ENCODE assay signal across 24 mouse cellular contexts in the genomic region with DNA sequence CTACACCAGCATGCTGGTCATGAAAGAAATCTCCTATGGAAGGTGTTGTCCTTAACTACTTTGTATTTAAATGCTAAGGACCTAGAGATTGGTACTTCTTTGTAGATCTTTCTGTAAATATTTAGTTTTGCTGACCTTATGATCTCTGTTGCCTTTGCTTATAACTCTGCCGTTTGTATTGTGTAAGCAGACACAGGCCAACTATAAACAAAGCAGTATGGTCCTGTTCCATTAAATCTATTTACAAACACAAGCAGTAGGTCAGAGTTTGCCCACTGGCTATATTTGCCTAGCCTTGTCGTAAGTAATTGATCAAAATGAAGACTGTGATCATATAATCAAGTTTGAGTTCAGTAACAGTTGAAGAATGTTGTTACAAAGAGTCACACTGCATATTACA.
"Had no signal": no experiment of that assay in that cellular context is flagged by ENCODE, and none has a peak within 500 bp of the region (broad histone marks: within the 10 kb centered on the region; RNA-seq: fewer than 3 reads in every experiment).

No protein-coding gene starts in this region.

- H3K9me3 ChIP-seq: heart, embryonic 10.5 days; heart, embryonic 12.5 days; hindbrain, embryonic 10.5 days; hindbrain, embryonic 12.5 days; intestine, embryonic 15.5 days had no signal

- H3K9ac ChIP-seq: heart, embryonic 12.5 days; hindbrain, embryonic 12.5 days; hindbrain, embryonic 14.5 days; intestine, embryonic 15.5 days had no signal

- H3K36me3 ChIP-seq: heart, embryonic 10.5 days; heart, embryonic 12.5 days; hindbrain, embryonic 10.5 days; intestine, embryonic 15.5 days had no signal

- DNase-seq: gastrocnemius, adult 2 months; gastrocnemius, postnatal 10 days; gastrocnemius, postnatal 25 days; heart, adult 18-20 months; heart, postnatal 10 days; heart, postnatal 4 days; kidney, adult 18-20 months; kidney, adult 8-10 months; kidney, postnatal 10 days; kidney, postnatal 25 days; kidney, postnatal 4 days; layer of hippocampus, postnatal 36 days; left cerebral cortex, postnatal 4 days had no signal

- H3K4me2 ChIP-seq: heart, embryonic 12.5 days; hindbrain, embryonic 12.5 days; hindbrain, embryonic 14.5 days; intestine, embryonic 15.5 days had no signal

- ATAC-seq: forebrain, embryonic 16.5 days; hindbrain, embryonic 16.5 days; inflammation-experienced regulatory T-cells, adult 6 months; intestine, embryonic 15.5 days; intestine, postnatal 0 days had no signal

- H3K27me3 ChIP-seq: heart, embryonic 12.5 days; hindbrain, embryonic 12.5 days; intestine, embryonic 15.5 days had no signal

- H3K27ac ChIP-seq: gastrocnemius, adult 2 months; heart, embryonic 10.5 days; hindbrain, embryonic 10.5 days; hindbrain, embryonic 12.5 days; hindbrain, embryonic 14.5 days; intestine, embryonic 15.5 days; layer of hippocampus, adult 2 months had no signal

- H3K4me3 ChIP-seq: gastrocnemius, adult 2 months; heart, embryonic 10.5 days; heart, embryonic 12.5 days; hindbrain, embryonic 10.5 days; hindbrain, embryonic 12.5 days; intestine, embryonic 15.5 days; layer of hippocampus, adult 2 months had no signal

- H3K4me1 ChIP-seq: heart, embryonic 10.5 days; heart, embryonic 12.5 days; hindbrain, embryonic 10.5 days; hindbrain, embryonic 12.5 days; intestine, embryonic 15.5 days had no signal
